Mouse (Mus musculus) intestine, embryonic 14.5 days (tissue): Measurements from ENCODE around the gene Rccd1. TPM values are rescaled to one million over a fixed set of nuclear protein-coding genes. Genes with fewer than 3 reads are reported as not detected.
"Not testable (repeated sequence)": the region's sequence is repeated elsewhere in the genome, so short reads cannot be mapped to it uniquely, and the experiment has no call there.

Experiments used
- ATAC-seq: fragments of 200-750 bp; cut with Nextera tagmentation; replicated peaks from 2 replicates; pipeline ENCODE4 v1.8.0; 2017; ENCODE audit warnings: low read depth, moderate number of reproducible peaks, moderate TSS enrichment, moderate library complexity; ENCODE audit not compliant: low FRiP score, low TSS enrichment
- DNase-seq: peaks from one replicate; pipeline ENCODE4 v3.0.0-alpha.2; 2018; ENCODE audit warnings: low spot score
- H3K27ac ChIP-seq: fragments of 300-500 bp; sonication (generic); 2 replicates; pipeline ENCODE4 v1.5.1; 2014; ENCODE audit warnings: low read depth, mild to moderate bottlenecking, control low read depth
- H3K27me3 ChIP-seq: fragments of 300-500 bp; sonication (generic); replicated peaks from 2 replicates; pipeline ENCODE4 v1.6.1; 2014; ENCODE audit warnings: low read length, control low read depth; ENCODE audit not compliant: control insufficient read depth, insufficient read depth
- H3K36me3 ChIP-seq: fragments of 300-500 bp; sonication (generic); 2 replicates; pipeline ENCODE4 v1.6.1; 2014; ENCODE audit warnings: low read length, control low read depth; ENCODE audit not compliant: control insufficient read depth, insufficient read depth
- H3K4me1 ChIP-seq: fragments of 300-500 bp; sonication (generic); replicated peaks from 2 replicates; pipeline ENCODE4 v1.6.1; 2014; ENCODE audit warnings: low read length, control low read depth, mixed read lengths; ENCODE audit not compliant: control insufficient read depth, insufficient read depth
- H3K4me2 ChIP-seq: fragments of 300-500 bp; sonication (generic); 2 replicates; pipeline ENCODE4 v1.6.1; 2014; ENCODE audit warnings: low read length
- H3K4me3 ChIP-seq: fragments of 300-500 bp; sonication (generic); 2 replicates; pipeline ENCODE4 v1.5.1; 2014; ENCODE audit warnings: low read depth, low read length, control low read depth, mixed read lengths
- H3K9ac ChIP-seq: fragments of 300-500 bp; sonication (generic); 2 replicates; pipeline ENCODE4 v1.6.1; 2014; ENCODE audit warnings: mild to moderate bottlenecking, low read length
- H3K9me3 ChIP-seq: fragments of 300-500 bp; sonication (generic); 2 replicates; pipeline ENCODE4 v1.6.1; 2016; ENCODE audit warnings: low read length, control low read depth; ENCODE audit not compliant: control insufficient read depth
- WGBS: fragments of 180-500 bp; shearing (Covaris S2); extraction: QIAGEN DNeasy Blood & Tissue Kit; methylation state at CpG from one replicate; pipeline ENCODE4 v1.1.7; 2014; 5-methylcytosine and 5-hydroxymethylcytosine counted together
- polyA plus RNA-seq: library from polyadenylated mRNA; unstranded; fragments of >200 nt; fragmentation: Nextera tagmentation; extraction: Ambion mirVana; gene quantifications from 2 replicates; pipeline ENCODE4 v1.2.1, GENCODE M21; 2014

Rccd1 gene
- polyA plus RNA-seq, 1 experiment from 2014 or later, result 13.5 TPM

DNA sequence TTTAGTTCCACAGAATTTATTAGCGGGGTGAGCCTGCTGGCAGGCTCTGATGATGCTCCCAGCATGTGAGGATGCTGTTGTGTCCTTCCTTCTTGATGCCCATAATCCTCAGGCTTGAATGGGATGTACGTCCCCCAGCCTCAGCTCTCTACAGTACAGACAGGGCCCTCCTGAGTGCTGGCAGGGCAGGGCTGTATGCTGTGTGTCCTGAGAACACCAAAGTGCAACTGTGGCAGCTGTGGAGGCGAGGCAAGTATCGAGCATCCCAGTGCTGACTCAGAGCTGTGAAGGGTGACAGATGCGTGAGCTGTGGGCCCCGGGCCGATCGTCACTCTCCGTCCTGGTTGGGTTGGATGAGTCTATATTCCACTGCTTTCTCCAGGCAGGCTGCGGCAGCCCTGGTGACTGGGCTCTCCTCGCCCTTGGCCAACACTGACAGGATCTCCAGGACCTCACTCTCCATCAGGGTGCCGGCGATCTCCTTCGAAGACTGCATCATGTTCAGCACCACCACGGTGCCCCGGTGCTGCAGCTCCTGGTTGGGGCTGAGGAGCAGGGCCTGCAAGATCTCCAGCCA, 1.1 kb upstream of the Rccd1 start:
- no peak overlapping the region for H3K4me3 ChIP-seq
- H3K4me2 ChIP-seq, result no peak overlapping the region
- WGBS, result 93% methylated on average over 16 of the region's 16 CpGs
- DNase-seq (no peak), ATAC-seq (no peak)
- peaks cover 60% of the 10 kb centered on the region for H3K36me3 ChIP-seq
- H3K4me1 ChIP-seq, result 0 out of 2 replicates have a peak, but pooled peaks cover 7% of the 10 kb centered on the region
- no peaks in the 10 kb centered on the region for H3K27me3 ChIP-seq
- H3K9me3 ChIP-seq, result no peaks in the 10 kb centered on the region
- peak overlapping the region; percentile 89; the same call in 1 of the 2 replicates for H3K27ac ChIP-seq
- H3K9ac ChIP-seq, result no peak overlapping the region

DNA sequence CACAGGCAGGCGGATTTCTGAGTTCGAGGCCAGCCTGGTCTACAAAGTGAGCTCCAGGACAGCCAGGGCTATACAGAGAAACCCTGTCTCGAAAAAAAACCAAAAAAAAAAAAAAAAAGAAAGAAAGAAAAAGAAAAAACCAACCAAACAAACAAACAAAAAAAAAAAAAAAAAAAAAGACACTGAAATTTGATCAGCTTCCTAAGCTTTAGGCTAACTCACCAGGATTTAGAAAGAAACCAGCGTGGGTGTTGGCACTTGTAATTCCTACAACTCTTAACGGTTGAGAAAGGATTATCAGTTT, 514 bp upstream of the Rccd1 start:
- H3K9ac ChIP-seq, H3K4me1 ChIP-seq, DNase-seq, H3K27me3 ChIP-seq, H3K9me3 ChIP-seq, ATAC-seq, H3K4me3 ChIP-seq: not testable (repeated sequence)
- 47% methylated on average over 4 of the region's 5 CpGs for whole genome bisulfite sequencing
- Histone ChIP-seq H3K4me2 (peak overlapping the region; percentile 74), H3K36me3 (peaks cover 60% of the 10 kb centered on the region), H3K27ac (peak overlapping the region; percentile 89; the same call in 1 of the 2 replicates)

- peak overlapping the region; percentile 68 for H3K9ac ChIP-seq
- H3K9me3 ChIP-seq, result no peaks in the 10 kb centered on the region
- H3K4me1 ChIP-seq, result 0 out of 2 replicates have a peak, but pooled peaks cover 7% of the 10 kb centered on the region
- DNase-seq, result peak; percentile 60
- H3K27ac ChIP-seq, result peak overlapping the region; percentile 89
- peak overlapping the region; percentile 75 for H3K4me3 ChIP-seq
- H3K4me2 ChIP-seq, result peak overlapping the region; percentile 74
- peaks cover 55% of the 10 kb centered on the region for H3K36me3 ChIP-seq
- no peaks in the 10 kb centered on the region for H3K27me3 ChIP-seq
- no peak for ATAC-seq
- WGBS, result 13% methylated on average over 8 of the region's 8 CpGs
Observed at GRCm38 (mm10) chr7:80323336-80323735, 918 bp downstream of the Rccd1 start.

GRCm38 (mm10) chr7:80319846-80320496, 4.3 kb downstream of the Rccd1 start:
- WGBS, result 83% methylated on average over 19 of the region's 19 CpGs
- H3K4me3 ChIP-seq, result no peak overlapping the region
- no peak for ATAC-seq
- H3K9me3 ChIP-seq, result no peaks in the 10 kb centered on the region
- no peak overlapping the region for H3K27ac ChIP-seq
- no peak overlapping the region for H3K4me2 ChIP-seq
- H3K27me3 ChIP-seq, result no peaks in the 10 kb centered on the region
- H3K9ac ChIP-seq, result no peak overlapping the region
- no peak for DNase-seq
- peaks cover 51% of the 10 kb centered on the region for H3K36me3 ChIP-seq
- 0 out of 2 replicates have a peak, but pooled peaks cover 5% of the 10 kb centered on the region for H3K4me1 ChIP-seq

- DNase-seq (no peak), ATAC-seq (no peak)
- Histone ChIP-seq H3K4me2 (no peak overlapping the region), H3K4me3 (no peak overlapping the region), H3K27ac (no peak overlapping the region), H3K9me3 (no peaks in the 10 kb centered on the region), H3K36me3 (peaks cover 63% of the 10 kb centered on the region), H3K4me1 (0 out of 2 replicates have a peak, but pooled peaks cover 3% of the 10 kb centered on the region), H3K9ac (no peak overlapping the region), H3K27me3 (no peaks in the 10 kb centered on the region)
- 90% methylated on average over 4 of the region's 4 CpGs for WGBS
Observed at GRCm38 (mm10) chr7:80318670-80319069, 5.6 kb downstream of the Rccd1 start.

DNA sequence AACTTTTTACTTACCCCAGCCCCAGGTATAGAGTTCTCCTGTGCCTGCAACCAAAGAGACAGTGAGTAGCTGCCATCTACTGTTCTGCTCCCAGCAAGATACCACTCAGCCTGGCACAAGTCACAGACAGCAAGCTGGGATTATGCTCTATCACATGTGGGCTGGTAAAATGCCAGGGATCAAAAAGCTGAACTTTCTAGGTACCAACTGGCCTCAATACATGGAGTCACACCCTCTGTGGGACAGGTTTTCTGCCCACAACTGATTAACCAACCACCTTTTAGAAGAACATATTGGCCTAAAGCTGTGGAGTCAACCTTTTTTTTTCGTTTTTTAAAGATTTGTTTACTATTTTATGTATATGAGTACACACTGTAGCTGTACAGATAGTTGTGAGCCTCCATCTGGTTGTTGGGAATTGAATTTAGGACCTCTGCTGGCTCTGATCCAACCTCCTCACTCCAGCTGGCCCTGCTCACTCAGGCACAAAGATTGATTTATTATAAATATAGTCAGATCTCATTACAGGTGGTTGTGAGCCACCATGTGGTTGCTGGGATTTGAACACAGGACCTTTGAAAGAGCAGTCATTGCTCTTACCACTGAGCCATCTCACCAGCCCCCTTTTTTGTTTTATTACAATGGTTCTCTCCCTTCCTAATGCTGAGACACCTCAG, 6.7 kb downstream of the Rccd1 start:
- Histone ChIP-seq H3K27ac (no peak overlapping the region), H3K4me3 (no peak overlapping the region), H3K4me1 (no peaks in the 10 kb centered on the region), H3K9me3 (no peaks in the 10 kb centered on the region), H3K36me3 (peaks cover 74% of the 10 kb centered on the region), H3K27me3 (no peaks in the 10 kb centered on the region), H3K9ac (no peak overlapping the region), H3K4me2 (no peak overlapping the region)
- 64% methylated on average over 1 of the region's 1 CpGs for WGBS
- ATAC-seq (no peak), DNase-seq (no peak)

GRCm38 (mm10) chr7:80315733-80316132, 8.5 kb downstream of the Rccd1 start:
- Histone ChIP-seq H3K4me2 (no peak overlapping the region), H3K27me3 (no peaks in the 10 kb centered on the region), H3K27ac (no peak overlapping the region), H3K4me3 (no peak overlapping the region), H3K9ac (no peak overlapping the region), H3K4me1 (no peaks in the 10 kb centered on the region), H3K9me3 (no peaks in the 10 kb centered on the region), H3K36me3 (peaks cover 91% of the 10 kb centered on the region)
- WGBS, result 83% methylated on average over 2 of the region's 2 CpGs
- DNase-seq, result no peak
- no peak for ATAC-seq

- ATAC-seq (no peak), DNase-seq (no peak)
- no peaks in the 10 kb centered on the region for H3K9me3 ChIP-seq
- H3K4me2 ChIP-seq, result no peak overlapping the region
- H3K9ac ChIP-seq, result no peak overlapping the region
- WGBS, result 81% methylated on average over 7 of the region's 7 CpGs
- peaks cover 100% of the 10 kb centered on the region for H3K36me3 ChIP-seq
- H3K27ac ChIP-seq, result no peak overlapping the region
- H3K4me3 ChIP-seq, result no peak overlapping the region
- no peaks in the 10 kb centered on the region for H3K4me1 ChIP-seq
- H3K27me3 ChIP-seq, result no peaks in the 10 kb centered on the region
Observed at GRCm38 (mm10) chr7:80310771-80311170, 13.5 kb downstream of the Rccd1 start.
